Mouse (Mus musculus) CH12.LX (cell line): ENCODE measurements around the gene Fam178b.

Experiments used
- CHD1 ChIP-seq: IDR thresholded peaks from 2 replicates; pipeline ENCODE4 v1.6.1; 2012; ENCODE audit warnings: low read depth, low read length, improper control_type of control experiment, inconsistent platforms
- CTCF ChIP-seq, 2 experiments: IDR thresholded peaks in 1 of 2; conservative IDR thresholded peaks in 1 of 2; 2 replicates each; pipeline ENCODE4 v1.5.1; 2011 to 2012; ENCODE audit warnings: low read depth in 2 of 2, low read length in 2 of 2, improper control_type of control experiment in 1 of 2, inconsistent platforms in 1 of 2, mild to moderate bottlenecking in 1 of 2, moderate library complexity in 1 of 2
- EP300 ChIP-seq: IDR thresholded peaks from 2 replicates; pipeline ENCODE4 v1.6.1; 2011; ENCODE audit warnings: low read length, improper control_type of control experiment
- KAT2A ChIP-seq: IDR thresholded peaks from 2 replicates; pipeline ENCODE4 v1.6.1; 2012; ENCODE audit warnings: low read length, improper control_type of control experiment, inconsistent platforms; ENCODE audit not compliant: insufficient replicate concordance
- MAZ ChIP-seq: IDR thresholded peaks from 2 replicates; pipeline ENCODE4 v1.6.1; 2012; ENCODE audit warnings: low read depth, mild to moderate bottlenecking, inconsistent platforms, low read length, improper control_type of control experiment, moderate library complexity
- MEF2A ChIP-seq: IDR thresholded peaks from 2 replicates; pipeline ENCODE4 v1.6.1; 2014; ENCODE audit warnings: low read depth, mild to moderate bottlenecking, inconsistent platforms, low read length, improper control_type of control experiment, borderline replicate concordance
- MXI1 ChIP-seq: IDR thresholded peaks from 2 replicates; pipeline ENCODE4 v1.6.1; 2011; ENCODE audit warnings: mild to moderate bottlenecking, low read depth, low read length, improper control_type of control experiment
- MYC ChIP-seq: IDR thresholded peaks from 2 replicates; pipeline ENCODE4 v1.6.1; 2011; ENCODE audit warnings: low read depth, mild to moderate bottlenecking, improper control_type of control experiment, low read length
- POLR2A ChIP-seq: IDR thresholded peaks from 2 replicates; pipeline ENCODE4 v1.6.1; 2011; ENCODE audit warnings: low read depth, mild to moderate bottlenecking, improper control_type of control experiment, low read length
- SIN3A ChIP-seq: IDR thresholded peaks from 2 replicates; pipeline ENCODE4 v1.6.1; 2012; ENCODE audit warnings: low read length, improper control_type of control experiment, inconsistent platforms
- TCF12 ChIP-seq: IDR thresholded peaks from 2 replicates; pipeline ENCODE4 v1.6.1; 2014; ENCODE audit warnings: low read depth, mild to moderate bottlenecking, inconsistent platforms, low read length, improper control_type of control experiment
- USF1 ChIP-seq: IDR thresholded peaks from 2 replicates; pipeline ENCODE4 v1.6.1; 2014; ENCODE audit warnings: low read depth, mild to moderate bottlenecking, inconsistent platforms, low read length, improper control_type of control experiment
- ZMIZ1 ChIP-seq: IDR thresholded peaks from 2 replicates; pipeline ENCODE4 v1.6.1; 2012; ENCODE audit warnings: low read depth, mild to moderate bottlenecking, inconsistent platforms, low read length, improper control_type of control experiment

- TF ChIP-seq CTCF (conservative IDR thresholded peaks at IDR 0.05 in 1 of 2, IDR thresholded peaks at IDR 0.05 in 1 of 2; ENCODE audit: low read depth in 2 of 2, low read length in 2 of 2) (no peak), EP300 (no peak), CHD1 (no peak), USF1 (no peak), SIN3A (no peak), POLR2A (no peak), KAT2A (no peak), MYC (no peak), ZMIZ1 (no peak), MAZ (no peak), MEF2A (no peak), TCF12 (no peak), MXI1 (no peak)
These were observed 151.5 kb downstream of the Fam178b start for GRCm38 (mm10) chr1:36531461-36531860.
